Mouse (Mus musculus) liver, postnatal 0 days (tissue): ENCODE results near the gene Gdap1l1.

Source experiments
- CTCF ChIP-seq: sonication (generic); IDR thresholded peaks from 2 replicates; pipeline ENCODE4 v1.5.1; 2016; ENCODE audit warnings: antibody characterized with exemption, low read depth
- EP300 ChIP-seq: IDR thresholded peaks from 2 replicates; pipeline ENCODE4 v1.6.1; 2016; ENCODE audit warnings: antibody characterized with exemption, low read depth, mild to moderate bottlenecking

DNA sequence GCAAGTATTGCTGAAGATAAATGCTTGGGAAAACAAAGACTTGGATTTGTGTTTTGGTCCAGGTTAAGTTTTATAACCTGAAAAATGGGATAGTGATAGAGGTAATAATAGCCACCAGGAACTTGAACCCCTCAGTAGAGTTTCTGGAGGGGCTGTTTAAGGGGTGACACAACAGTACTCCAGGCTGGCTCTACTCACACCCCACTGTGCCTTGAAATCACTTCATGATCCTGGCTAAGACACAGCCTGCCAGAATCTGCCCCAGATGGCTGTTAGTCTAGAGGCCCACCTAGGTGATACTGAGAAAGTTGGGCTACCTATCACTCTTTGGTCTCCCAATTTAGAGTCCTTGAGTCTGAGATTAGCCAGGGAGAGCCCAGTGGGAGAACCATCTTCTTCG, 1.2 kb downstream of the Gdap1l1 start:
- no peak for TF ChIP-seq CTCF
- TF ChIP-seq EP300, result no peak
